In the genomic region with DNA sequence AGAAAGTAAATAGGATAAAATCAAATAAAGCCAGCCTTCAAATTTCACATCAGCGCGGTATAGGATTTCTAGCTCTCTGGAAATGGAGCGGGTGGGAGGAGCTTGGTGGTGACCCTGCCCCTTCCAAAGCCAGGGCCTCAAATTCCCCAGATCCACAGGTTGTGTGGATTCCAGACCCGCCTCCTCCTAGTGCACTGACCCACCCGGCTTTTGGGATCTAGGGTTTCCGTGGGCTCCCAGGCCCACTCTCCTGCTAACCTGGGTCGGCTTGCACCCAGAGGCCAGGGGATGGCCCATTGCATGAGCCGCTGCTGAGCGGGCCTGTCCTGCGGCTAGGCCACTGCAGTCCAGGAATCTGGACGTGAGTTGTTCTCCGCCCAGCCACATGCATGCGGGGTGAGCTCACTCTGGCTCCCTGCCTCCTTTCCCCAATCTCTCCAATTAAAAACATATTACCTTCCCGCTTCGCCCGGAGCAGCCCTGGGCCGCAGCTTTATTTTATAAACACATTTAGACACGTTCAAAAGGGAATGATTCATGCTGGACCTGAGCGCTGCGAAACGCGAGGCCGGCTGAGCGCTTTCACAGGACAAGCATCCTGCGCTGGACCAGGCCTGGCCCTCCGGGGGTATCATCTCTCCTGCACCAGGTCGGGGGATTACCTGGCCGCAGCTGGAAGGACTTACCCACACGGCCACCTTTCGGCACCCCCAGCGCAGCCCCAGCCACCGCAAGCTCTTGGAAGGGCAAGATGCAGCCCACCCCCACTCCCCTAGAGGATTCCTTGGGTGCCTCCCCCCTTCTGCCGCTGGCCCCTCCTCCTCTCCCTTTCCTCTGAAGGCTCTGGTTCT, we compare ENCODE assay signal across 8 mouse cellular contexts.
DNase-seq lines count a peak whose midpoint lies in the region; ATAC-seq and TF ChIP-seq lines count a peak whose summit lies in the region.

No protein-coding gene starts in this region.

- H3K4me2 ChIP-seq in forebrain, postnatal 0 days (ENCODE audit: low read depth): peak overlapping the region; percentile 48
- peak overlapping the region; percentile 37 for H3K4me2 ChIP-seq in hindbrain, embryonic 11.5 days (replicated peaks; ENCODE audit: low read depth, low read length)
- peak overlapping the region; percentile 41 for H3K4me2 ChIP-seq in liver, embryonic 12.5 days
- peak overlapping the region; percentile 36 for H3K4me2 ChIP-seq in neural tube, embryonic 14.5 days (ENCODE audit: low read depth, low read length)

- no peak overlapping the region for H3K27ac ChIP-seq in forebrain, postnatal 0 days (ENCODE audit: low read depth, low read length)
- H3K27ac ChIP-seq in hindbrain, embryonic 11.5 days (ENCODE audit: low read depth, low read length): no peak overlapping the region
- H3K27ac ChIP-seq in liver, embryonic 12.5 days: no peak overlapping the region
- no peak overlapping the region for H3K27ac ChIP-seq in neural tube, embryonic 14.5 days (ENCODE audit: low read depth, low read length)

- H3K4me3 ChIP-seq in forebrain, postnatal 0 days (ENCODE audit: low read depth, low read length): peak overlapping the region; percentile 12; the same call in 1 of the 2 replicates
- 0 out of 2 replicates have a peak overlapping the region, but pooled peaks have one; percentile 1 for H3K4me3 ChIP-seq in hindbrain, embryonic 11.5 days (ENCODE audit: low read depth, low read length)
- 0 out of 2 replicates have a peak overlapping the region, but pooled peaks have one; percentile 10 for H3K4me3 ChIP-seq in liver, embryonic 12.5 days
- H3K4me3 ChIP-seq in neural tube, embryonic 14.5 days (ENCODE audit: low read depth, low read length): 0 out of 2 replicates have a peak overlapping the region, but pooled peaks have one; percentile 1

- no peaks in the 10 kb centered on the region for H3K36me3 ChIP-seq in forebrain, postnatal 0 days (ENCODE audit: insufficient read depth)
- H3K36me3 ChIP-seq in hindbrain, embryonic 11.5 days (ENCODE audit: control insufficient read depth, insufficient read depth, low read length): no peaks in the 10 kb centered on the region
- no peaks in the 10 kb centered on the region for H3K36me3 ChIP-seq in liver, embryonic 12.5 days
- H3K36me3 ChIP-seq in neural tube, embryonic 14.5 days (ENCODE audit: control insufficient read depth, insufficient read depth, low read length): no peaks in the 10 kb centered on the region

- H3K9ac ChIP-seq in forebrain, postnatal 0 days: peak overlapping the region; percentile 37; the same call in 1 of the 2 replicates
- H3K9ac ChIP-seq in hindbrain, embryonic 11.5 days (ENCODE audit: low read depth, low read length): peak overlapping the region; percentile 19; the same call in 1 of the 2 replicates
- H3K9ac ChIP-seq in liver, embryonic 12.5 days: no peak overlapping the region
- H3K9ac ChIP-seq in neural tube, embryonic 14.5 days (replicated peaks; ENCODE audit: low read depth, low read length): 0 out of 2 replicates have a peak overlapping the region, but pooled peaks have one; percentile 22

- no peaks in the 10 kb centered on the region for H3K9me3 ChIP-seq in forebrain, postnatal 0 days (ENCODE audit: low read length)
- no peaks in the 10 kb centered on the region for H3K9me3 ChIP-seq in hindbrain, embryonic 11.5 days (ENCODE audit: control insufficient read depth, low read length)
- H3K9me3 ChIP-seq in liver, embryonic 12.5 days (replicated peaks): no peaks in the 10 kb centered on the region
- H3K9me3 ChIP-seq in neural tube, embryonic 14.5 days (ENCODE audit: control insufficient read depth, low read length): no peaks in the 10 kb centered on the region

- H3K4me1 ChIP-seq in forebrain, postnatal 0 days (ENCODE audit: insufficient read depth): peaks cover 4% of the 10 kb centered on the region; the same call in 1 of the 2 replicates
- no peaks in the 10 kb centered on the region for H3K4me1 ChIP-seq in hindbrain, embryonic 11.5 days (replicated peaks; ENCODE audit: control insufficient read depth, insufficient read depth, low read length)
- no peaks in the 10 kb centered on the region; the same call in 1 of the 2 replicates for H3K4me1 ChIP-seq in liver, embryonic 12.5 days
- H3K4me1 ChIP-seq in neural tube, embryonic 14.5 days (ENCODE audit: control insufficient read depth, insufficient read depth, low read length): peaks cover 6% of the 10 kb centered on the region

- 6% methylated on average over 33 of the region's 33 CpGs for WGBS in forebrain, postnatal 0 days
- WGBS in hindbrain, embryonic 11.5 days: 6% methylated on average over 33 of the region's 33 CpGs
- WGBS in liver, embryonic 12.5 days (ENCODE audit: insufficient replicate concordance): 20% methylated on average over 33 of the region's 33 CpGs
- 7% methylated on average over 33 of the region's 33 CpGs for WGBS in neural tube, embryonic 14.5 days

- ATAC-seq in forebrain, postnatal 0 days: peak; percentile 50
- ATAC-seq in hindbrain, embryonic 11.5 days (ENCODE audit: low FRiP score): peak; percentile 53; the same call in 1 of the 2 replicates
- no peak for ATAC-seq in liver, embryonic 12.5 days
- peak; percentile 24 for ATAC-seq in neural tube, embryonic 14.5 days (ENCODE audit: low read depth)

- peak; percentile 15 for DNase-seq in adrenal gland, postnatal 25 days
- no peak for DNase-seq in forebrain, postnatal 0 days
- peak; percentile 54 for DNase-seq in hindbrain, embryonic 11.5 days (ENCODE audit: low spot score)
- no peak for DNase-seq in layer of hippocampus, adult 9-11 months
- DNase-seq in right cerebral cortex, postnatal 4 days: no peak
- DNase-seq in left cerebral cortex, adult 9 months (ENCODE audit: low spot score in 2 of 2): no peak

- H3K27me3 ChIP-seq in forebrain, postnatal 0 days (ENCODE audit: insufficient read depth, low read length): no peaks in the 10 kb centered on the region
- no peaks in the 10 kb centered on the region; the same call in 1 of the 2 replicates for H3K27me3 ChIP-seq in hindbrain, embryonic 11.5 days (ENCODE audit: control insufficient read depth, insufficient read depth, low read length)
- H3K27me3 ChIP-seq in liver, embryonic 12.5 days (replicated peaks): peaks cover 32% of the 10 kb centered on the region
- 0 out of 2 replicates have a peak, but pooled peaks cover 4% of the 10 kb centered on the region for H3K27me3 ChIP-seq in neural tube, embryonic 14.5 days (ENCODE audit: control insufficient read depth, insufficient read depth, low read length)

- TF ChIP-seq CTCF in forebrain, postnatal 0 days (IDR thresholded peaks at IDR 0.05; ENCODE audit: low read depth): no peak

Comparison
In these comparisons a context has a peak if more than half of its experiments do, and no peak if none do; other contexts are left out.
1. DNase-seq: peak in adrenal gland, postnatal 25 days (single experiment) and hindbrain, embryonic 11.5 days (single experiment); none in forebrain, postnatal 0 days (single experiment), layer of hippocampus, adult 9-11 months (single experiment), right cerebral cortex, postnatal 4 days (single experiment) and left cerebral cortex, adult 9 months (0 of 2).
2. Peak in every context shown above with its lines, with median percentiles within 50 percentile points of each other: H3K4me2 ChIP-seq and H3K4me3 ChIP-seq.